Mouse (Mus musculus) frontal cortex, postnatal 14 days (tissue): ENCODE measurements at regions not wholly inside any gene's neighbourhood (a gene's known extent, or its start where the extent isn't known, plus 50 kb on each side); places are given as distances from the start of the nearest gene placed in this dataset.

Experiments
- DNase-seq, 2 experiments: peaks; one replicate each; pipeline ENCODE4 v3.0.0; 2022; ENCODE audit warnings: low spot score in 2 of 2

DNA sequence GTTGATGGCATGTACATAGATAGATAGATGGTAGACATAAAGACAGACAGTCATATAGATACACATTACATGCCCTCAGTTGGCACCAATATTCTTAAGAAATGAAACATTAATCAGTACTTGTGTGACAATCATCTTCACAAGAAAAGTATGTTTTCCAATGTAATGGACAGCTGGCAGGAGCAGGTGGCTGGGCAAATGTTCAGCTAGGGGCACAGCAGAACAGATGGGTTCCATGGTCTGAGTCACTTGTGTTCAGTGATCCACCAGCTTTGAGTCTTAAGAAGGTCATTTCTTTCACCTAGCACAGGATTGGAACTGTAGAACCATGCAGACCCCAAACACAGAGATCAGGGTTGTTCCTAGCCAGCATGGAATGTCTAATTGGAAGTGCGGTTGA is 2631.2 kb upstream of the 5930422O12Rik start:
- no peak for DNase-seq

DNA sequence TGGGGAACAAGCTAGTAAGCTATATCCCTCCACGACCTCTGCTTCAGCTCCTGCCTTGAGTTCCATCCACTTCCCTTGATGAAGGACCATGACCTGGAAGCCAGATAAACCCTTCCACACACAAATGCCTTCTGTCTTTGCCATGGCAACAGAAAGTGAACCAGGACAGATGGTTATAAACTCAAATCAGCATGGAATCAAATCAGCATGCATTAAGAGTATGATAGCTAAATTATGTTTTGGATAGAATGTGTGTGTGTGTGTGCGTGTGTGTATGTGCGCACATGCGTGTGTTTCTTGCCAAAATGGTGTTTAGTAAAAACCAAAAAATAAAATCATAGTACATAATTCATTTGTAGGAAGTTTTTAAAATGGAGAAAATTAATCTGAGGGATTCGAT is 2611.5 kb upstream of the 5930422O12Rik start:
- no peak for DNase-seq

DNA sequence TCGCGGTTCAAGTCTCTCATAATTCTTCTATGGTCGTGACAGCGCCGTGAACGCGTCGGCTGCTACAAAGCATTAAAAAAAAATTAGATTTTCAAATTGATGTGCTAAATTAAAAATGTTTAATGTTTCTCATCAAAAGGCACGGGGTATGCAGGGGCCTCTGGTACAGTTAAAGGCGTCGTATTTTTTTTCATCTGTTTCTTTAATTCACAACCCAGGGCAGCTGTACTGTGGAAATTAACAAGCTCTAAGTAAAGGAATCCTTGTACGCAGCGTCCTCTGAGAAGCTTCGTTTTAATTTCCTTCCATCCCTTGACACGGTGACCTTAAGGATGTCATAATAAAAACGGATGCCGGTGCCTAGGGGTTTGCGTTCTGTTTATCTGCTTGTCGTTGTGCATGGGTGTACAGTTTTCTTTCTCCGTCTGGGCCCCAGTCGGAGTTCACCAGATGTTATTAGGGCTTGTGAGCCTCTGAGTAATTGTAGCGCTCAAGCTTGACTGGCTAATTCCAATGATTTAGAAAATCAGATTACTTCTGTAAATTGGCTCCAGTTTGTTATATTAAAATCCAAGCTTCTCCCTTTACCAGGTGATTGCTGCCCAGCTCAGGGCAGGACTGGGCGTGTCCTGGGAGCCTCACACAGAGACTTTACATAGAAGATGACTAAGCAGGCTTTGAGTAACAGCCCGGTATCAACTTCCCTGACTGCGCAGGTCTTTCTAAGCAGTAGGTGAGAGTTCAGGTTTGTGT is 2605.5 kb upstream of the 5930422O12Rik start:
- DNase-seq, result no peak

DNA sequence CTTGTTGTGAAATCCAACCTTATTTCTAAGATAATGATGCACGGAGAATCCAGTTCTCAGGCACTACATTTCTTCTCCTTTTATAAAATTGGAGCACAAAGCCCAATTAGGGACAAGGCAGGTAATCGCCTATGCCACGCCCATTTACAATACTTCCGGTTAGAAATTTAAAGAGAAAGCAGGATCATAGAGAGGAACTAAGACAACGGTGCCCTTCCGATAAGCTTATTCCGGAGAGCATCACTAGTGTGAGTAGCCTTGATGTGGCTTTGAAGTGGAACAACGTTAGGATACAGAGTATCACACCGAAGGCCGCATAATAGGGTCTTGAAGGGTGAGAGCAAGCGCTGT is 2604.9 kb upstream of the 5930422O12Rik start:
- DNase-seq, result no peak

DNA sequence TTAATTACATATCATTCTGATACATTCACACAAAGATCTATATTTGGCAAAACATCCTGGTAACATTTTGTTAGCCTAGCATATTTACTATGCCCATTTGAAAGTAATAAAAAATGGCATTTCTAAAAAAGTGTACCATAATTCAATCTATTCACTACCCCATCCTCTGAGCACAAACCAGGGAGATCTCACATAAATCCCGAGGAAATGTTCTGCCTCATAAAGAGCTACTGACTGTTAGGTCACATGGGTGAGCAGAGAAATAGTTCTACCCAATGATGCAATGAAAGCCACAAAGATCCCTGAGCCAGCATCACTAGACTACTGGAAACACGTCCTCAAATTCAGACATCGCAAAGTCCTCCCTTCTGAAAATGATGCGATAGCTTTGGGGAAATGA is 2602.5 kb upstream of the 5930422O12Rik start:
- no peak for DNase-seq

DNA sequence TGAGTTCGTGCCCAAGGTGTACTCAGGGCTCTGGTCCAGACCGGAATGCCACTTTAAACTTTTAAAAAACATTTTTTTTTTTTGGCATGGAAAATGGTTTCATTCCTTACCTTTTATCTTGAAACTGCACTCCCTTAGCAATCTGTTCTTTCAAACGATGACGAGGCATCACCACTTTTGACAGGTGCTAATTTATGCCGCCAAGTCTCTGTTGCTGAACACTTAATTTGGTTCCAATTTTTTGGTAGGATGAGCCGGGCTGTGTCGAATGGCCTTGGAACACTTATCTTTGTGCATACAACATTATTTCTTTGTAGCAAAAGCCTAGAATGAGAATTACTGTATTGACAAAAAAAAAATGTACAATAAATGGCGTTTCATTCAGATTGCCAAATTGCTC is 2590.5 kb upstream of the 5930422O12Rik start:
- no peak for DNase-seq

DNA sequence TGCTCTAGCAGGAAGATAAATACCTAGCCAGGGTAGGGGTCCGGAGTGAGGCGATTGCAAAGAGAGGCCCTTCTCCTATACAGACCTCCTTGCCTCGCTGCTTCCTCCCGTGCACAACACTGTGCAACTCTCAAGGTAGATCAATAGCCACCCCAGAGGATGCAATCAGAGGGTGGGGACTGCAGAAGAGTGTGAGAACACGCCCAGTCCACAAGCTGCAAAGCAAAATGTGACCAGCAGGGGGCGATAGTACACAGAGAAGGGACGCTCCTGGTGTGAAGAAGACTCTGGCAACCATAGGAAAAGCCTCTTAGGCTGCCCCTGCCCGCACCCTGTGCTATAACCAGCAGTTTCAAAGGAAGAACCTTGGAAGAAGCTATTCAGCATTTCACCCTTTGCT is 2588.4 kb upstream of the 5930422O12Rik start:
- DNase-seq, result peak; percentile 23 to 73

DNA sequence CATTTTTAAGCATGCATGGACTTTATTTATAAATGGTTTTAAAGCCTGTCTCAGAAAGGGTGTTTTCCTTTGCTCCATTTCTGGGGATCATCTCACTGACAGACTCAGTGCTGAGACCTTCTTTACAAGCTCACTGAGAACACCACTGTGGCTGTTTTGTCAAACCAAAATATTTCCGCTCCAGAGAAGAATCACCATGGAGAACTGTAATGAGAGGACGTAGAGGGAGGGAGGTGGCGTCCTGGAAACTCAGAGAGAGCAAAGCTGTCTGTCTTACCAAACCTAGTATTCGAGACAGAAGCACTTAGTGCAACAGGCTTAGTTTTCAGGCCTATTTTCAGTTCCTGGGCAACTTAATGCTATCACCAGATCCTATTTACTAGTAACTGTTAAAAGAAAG is 2565.5 kb upstream of the 5930422O12Rik start:
- DNase-seq, result peak in 1 of 2 experiments; percentile 4

DNA sequence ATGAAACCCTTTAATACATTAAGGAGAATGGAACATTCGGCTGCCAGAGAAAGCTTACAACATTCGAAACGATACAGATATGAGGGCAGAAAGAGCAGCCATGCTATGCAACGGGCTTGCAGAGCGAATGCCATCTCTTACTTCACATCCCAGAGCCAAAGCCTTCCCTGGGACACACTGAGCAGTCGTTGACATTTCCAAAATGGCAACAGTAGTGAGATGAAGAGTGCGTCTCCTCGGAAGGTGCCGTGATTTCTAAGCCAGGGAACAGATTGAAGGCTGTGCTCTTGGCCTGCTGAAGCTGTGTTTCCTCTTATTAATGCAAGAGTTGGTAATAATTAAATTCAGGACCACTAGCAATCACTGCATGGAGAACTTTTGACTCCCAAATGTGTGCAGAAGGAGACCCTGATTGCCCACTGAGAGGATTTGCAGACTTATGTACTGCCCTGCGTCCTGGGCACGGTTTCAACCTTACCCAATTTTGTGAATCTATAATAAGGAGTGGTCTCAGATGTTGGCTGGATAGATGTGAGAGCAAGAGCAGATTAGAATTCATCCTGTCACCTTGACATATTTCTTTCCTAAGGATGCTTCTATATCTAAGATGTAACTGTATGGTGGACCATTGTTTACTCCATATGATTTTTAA is 2522.3 kb upstream of the 5930422O12Rik start:
- no peak for DNase-seq

DNA sequence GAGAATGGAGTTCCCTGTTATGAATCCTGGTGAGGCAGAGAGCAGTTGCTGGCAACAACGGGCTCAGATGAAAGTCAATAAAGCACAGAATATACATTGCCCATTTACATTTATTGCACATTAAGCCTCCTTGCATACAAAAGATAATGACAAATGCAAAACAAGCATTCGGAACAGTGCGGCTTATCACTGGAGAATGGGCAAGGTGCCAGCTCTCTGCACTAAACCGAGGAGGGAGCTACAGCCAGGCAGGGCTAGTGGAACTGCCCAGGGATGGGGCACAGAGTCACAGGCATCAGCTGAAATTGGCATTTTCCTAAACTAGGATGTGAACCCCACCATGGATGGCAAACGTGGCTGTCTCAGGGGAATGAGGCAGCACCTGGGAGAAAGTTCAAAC is 2514.8 kb upstream of the 5930422O12Rik start:
- DNase-seq, result no peak

DNA sequence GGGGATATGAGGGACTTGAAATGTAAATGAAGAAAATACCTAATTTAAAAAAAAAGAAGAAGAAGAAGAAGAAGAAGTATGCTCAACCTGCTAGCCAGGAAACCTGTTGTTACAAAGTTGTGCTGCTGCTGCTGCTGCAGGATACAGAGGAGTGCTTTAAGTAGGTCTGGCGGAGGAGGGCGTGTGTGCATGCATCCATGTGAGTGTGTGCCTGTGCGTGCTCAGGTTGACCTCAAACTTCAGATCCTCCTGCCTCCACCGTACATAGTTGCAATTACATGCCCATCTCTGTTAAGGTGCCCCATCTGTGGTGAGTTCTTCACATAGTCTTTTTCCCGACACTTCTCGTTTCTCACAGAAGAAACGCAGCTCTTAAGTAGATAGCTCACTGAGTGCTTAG is 2513.4 kb upstream of the 5930422O12Rik start:
- DNase-seq, result no peak

DNA sequence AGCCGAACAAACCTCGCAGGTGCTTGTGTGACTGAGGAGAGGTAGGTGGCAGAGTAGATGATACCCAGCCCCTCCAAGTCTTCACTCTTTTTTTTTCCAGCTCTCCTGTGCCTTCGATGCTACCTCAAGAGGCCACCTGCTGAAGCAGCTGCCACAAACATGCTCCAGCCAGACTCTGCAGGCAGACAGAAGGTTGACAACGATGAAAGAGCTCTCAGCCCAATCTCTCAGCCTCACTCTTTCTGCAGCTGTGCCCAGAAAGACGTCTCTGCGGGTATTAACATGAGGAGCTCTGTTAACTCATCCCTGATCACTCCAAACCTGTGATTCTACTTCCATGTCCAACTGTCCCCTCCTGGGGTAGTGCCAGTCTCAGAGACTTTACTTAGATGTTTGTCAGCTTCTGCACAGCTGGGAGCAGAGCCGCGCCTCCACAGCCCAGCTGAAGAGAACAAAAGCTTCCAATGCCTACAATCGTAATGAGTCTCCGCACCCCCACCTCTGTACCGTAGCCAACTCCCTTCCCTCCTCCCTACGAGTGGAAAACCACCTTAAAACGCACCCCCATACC is 2512.8 kb upstream of the 5930422O12Rik start:
- DNase-seq, result peak in 1 of 2 experiments; percentile 18

DNA sequence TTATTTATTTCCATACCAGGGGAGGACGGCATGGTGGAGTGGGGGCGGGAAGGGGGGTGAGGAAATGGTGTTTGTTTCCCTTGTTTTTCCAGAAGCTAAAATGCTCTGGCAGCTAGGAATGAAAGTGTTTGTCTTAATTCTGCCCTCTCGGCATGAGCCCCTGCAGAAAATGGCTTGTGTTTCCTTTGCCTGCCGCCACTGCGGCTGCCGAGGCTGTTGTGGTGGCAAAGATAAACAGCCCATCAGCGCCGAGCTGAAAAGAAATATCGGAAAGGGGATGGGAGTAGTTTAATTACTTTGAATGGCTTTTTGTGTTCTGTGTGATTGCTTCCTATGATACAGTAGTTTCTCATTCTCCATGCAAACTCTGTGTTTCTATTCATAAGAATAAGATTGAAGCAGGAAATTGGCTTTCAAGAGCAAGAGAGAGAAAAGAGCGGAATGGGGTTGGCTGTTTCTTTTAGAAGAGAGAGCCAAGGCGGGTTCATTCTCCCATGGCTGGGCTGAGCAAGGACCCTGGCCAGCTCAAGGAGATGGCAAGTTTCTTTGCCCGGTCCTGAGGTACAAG is 2512.2 kb upstream of the 5930422O12Rik start:
- DNase-seq, result no peak

DNA sequence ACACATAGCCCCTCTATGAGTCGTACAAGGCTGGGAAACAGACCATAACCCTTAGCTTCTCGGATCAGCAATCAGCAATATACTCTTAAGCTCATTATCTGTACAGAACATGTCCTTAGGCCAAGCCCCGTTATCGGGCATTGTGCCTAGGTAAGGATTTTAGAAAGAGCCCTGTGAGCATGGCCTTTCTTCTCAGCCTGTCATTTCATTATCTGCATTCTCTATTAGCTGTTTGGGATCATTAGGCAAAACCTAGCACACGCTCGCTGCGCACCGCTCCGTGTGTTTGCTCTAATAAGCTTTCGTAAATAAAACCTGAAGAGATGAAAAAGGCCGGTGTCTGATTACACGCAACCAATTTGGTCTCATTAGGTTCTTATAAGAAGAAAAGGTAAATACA is 2507.1 kb upstream of the 5930422O12Rik start:
- no peak for DNase-seq

DNA sequence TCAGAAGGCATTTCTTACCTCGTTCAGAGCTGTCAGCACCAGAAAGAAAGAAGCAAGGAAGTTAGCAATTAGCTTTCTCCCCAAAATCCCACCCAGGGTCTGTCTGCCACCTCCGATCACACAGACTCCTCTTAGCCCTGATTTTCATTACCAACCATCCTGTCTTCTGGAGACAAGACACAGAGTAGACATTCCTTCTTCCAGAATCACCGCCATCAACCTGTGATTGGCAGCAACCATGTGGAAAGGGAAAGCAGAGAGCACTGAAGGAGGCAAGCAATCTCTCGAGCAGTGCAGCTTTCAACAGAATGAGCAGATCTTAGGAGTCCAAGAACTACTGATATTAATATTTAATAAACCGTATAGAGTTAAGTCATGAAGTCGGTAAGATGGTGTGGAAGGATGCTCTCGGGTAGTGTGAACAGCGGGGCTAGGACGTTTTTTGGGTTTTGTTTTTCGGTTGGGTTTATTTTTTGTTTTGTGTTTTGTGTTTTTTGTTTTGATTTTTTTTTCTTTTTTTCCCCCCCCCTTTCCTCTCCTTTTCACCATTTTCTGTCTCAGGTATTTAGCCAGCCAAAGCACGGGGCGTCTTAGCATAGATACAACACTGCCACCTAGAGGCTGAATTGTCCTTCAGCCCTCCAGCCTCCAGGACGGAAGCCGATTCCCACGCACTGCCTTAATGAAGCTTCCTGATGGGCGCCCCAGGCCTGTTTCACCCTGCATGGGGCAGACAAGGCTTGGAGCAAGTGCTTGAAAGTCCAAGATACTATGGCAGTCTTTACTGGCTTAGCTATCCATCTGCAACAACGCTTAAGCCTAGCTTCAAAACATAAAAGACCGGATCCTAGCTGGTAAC is 2505.0 kb upstream of the 5930422O12Rik start:
- peak; percentile 53 to 68 for DNase-seq

DNA sequence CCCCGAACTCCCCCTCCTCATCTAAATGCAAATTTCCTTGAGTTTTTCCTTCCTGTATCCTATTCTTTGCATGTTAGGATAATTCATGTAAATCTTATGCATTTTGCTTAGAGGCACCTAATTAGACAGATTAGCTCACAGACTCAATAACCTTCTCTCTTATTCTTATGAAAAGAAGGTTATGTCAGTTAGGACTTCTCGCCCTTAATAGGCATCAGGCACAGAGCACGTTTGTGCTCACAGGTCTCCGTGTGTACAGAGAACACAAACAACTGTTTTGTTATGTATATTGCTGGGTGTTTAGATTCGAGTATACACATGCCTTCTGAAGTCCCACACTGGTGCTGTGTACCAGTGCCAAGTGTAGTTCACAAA is 2504.4 kb upstream of the 5930422O12Rik start:
- DNase-seq, result no peak

DNA sequence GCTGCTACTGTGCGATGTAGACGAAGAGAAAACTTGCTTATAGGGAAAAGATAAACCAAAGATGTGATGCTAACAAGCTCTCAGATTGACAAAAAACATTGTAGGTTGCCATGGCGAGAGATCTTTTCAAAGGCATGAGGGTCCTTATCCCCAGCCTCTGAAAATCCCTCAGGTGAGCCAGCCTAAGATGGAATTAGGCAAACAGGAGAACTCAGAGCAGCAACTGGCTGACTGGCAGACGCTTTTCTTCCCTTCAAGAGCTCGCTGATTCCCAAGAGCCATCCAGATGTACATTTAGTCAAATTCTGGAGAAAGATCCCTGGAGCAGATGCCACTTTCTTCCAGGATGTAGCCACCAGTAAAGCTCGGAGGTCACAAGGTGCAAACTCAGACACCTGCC is 2503.9 kb upstream of the 5930422O12Rik start:
- DNase-seq, result no peak

DNA sequence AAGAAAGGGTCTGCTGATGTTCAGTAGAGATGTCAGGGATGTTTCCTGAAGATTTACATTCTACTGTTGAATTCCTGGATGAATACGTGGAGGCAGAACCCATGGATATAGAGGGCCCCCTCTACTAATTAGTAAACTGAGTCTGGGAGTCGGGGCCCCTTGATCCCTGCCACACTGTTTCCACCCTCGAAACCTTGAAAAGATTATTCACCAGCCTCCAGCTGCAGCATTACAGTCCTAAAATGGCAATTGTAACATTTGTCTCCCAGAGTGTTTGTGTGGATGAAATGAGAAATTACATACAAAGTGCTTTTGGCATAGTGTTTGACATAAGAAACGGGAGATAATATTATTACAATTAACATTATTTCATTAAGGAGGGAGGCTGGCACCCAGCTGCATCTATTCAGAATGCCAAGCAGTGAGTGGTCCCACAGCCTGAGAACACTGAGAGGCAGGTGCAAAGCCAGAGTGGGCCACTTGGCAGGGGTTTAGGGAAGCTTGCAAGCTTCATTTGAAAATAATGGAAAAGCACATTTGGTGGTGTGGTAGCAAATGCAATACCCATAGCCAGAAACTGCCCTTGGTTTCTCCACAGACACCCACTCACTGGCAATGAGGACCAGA is 2490.9 kb upstream of the 5930422O12Rik start:
- DNase-seq, result no peak

DNA sequence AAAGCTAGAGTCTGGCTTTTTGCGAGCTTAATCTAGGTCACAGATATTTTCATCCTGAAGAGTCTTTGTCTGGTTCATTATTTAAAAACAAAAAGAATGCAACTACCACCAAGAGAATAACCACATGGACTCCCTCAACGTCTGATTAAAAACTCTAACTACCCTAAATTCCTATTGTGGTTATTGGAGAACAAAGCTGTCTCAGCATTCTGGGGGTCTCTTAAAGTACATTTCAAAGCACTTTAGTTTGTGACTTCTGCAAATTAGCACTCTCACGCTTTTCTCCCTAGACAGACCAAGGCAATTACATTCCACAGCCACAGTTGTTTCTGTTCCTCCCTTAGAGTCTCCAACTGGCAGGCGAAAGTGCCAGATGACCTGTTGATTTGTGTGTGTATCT is 2487.6 kb upstream of the 5930422O12Rik start:
- DNase-seq, result no peak

DNA sequence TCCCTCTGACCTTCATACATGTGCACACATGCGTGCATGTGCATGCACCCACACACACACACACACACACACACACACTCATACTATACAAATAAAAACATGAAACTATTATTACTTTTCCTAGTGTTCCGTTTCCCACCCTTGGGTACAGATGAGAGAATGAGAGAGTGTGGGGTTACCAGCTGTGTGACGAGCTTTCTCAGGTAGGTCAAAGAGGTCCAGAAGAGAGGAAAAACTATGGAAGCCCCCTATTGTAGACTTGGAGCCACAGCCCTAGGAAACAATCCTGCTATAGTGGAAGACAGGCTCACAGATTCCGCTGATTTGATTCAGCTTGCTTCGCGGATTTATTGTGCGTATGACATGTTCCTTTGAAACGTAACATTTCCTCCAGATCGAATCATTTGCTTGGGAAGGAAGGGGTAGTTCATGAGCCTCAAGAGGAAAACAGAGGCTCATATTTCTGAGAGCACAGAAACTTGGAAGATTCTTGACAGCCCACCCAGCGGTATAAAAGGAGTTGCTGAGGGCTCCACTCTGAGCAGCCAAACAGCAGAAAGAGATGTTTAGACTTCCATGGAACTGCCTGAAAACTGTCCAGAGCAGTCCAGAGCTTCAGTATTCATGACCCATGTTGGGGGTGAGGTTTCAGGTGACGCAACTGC is 2486.9 kb upstream of the 5930422O12Rik start:
- no peak for DNase-seq
